Mouse (Mus musculus) testis, adult 2 months (tissue): Measurements from ENCODE around the gene Pik3c2g. TPM values are rescaled to one million over a fixed set of nuclear protein-coding genes. Genes with fewer than 3 reads are reported as not detected.
A peak's percentile ranks its signal among the peaks of the same experiment; 100 is the strongest.

Source experiments
- H3K27ac ChIP-seq: fragments of 200-500 bp; 2 replicates; pipeline ENCODE4 v1.5.1; 2012; ENCODE audit warnings: low read depth, low read length; ENCODE audit not compliant: control insufficient read depth, insufficient read depth
- H3K27me3 ChIP-seq: fragments of 200-500 bp; 2 replicates; pipeline ENCODE4 v1.6.1; 2012; ENCODE audit warnings: mild to moderate bottlenecking, low read length, moderate library complexity; ENCODE audit not compliant: control insufficient read depth, insufficient read depth
- H3K36me3 ChIP-seq: fragments of 200-500 bp; 2 replicates; pipeline ENCODE4 v1.6.1; 2012; ENCODE audit warnings: mild to moderate bottlenecking, low read length; ENCODE audit not compliant: control insufficient read depth, insufficient read depth
- H3K4me1 ChIP-seq: fragments of 200-500 bp; 2 replicates; pipeline ENCODE4 v1.6.1; 2012; ENCODE audit warnings: low read length; ENCODE audit not compliant: control insufficient read depth, insufficient read depth
- H3K4me3 ChIP-seq: fragments of 200-500 bp; 2 replicates; pipeline ENCODE4 v1.5.1; 2012; ENCODE audit warnings: low read depth, mild to moderate bottlenecking, low read length, moderate library complexity, mixed read lengths; ENCODE audit not compliant: control insufficient read depth
- CTCF ChIP-seq: fragments of 200-500 bp; IDR thresholded peaks from 2 replicates; pipeline ENCODE4 v1.5.1; 2012; ENCODE audit warnings: low read depth, mild to moderate bottlenecking, inconsistent platforms, low read length, moderate library complexity; ENCODE audit not compliant: control insufficient read depth, insufficient read depth, insufficient replicate concordance
- POLR2A ChIP-seq: fragments of 200-500 bp; IDR thresholded peaks from 2 replicates; pipeline ENCODE4 v1.6.1; 2012; ENCODE audit warnings: low read depth, mild to moderate bottlenecking, inconsistent platforms, low read length, moderate library complexity; ENCODE audit not compliant: control insufficient read depth
- polyA plus RNA-seq: library from polyadenylated mRNA; depleted of rRNA; stranded (reverse); fragments of >200 nt; gene quantifications from 2 replicates; pipeline ENCODE4 v1.2.3, GENCODE M21; 2012

The Pik3c2g gene
- polyA plus RNA-seq, 1 experiment = 0.35 TPM

DNA sequence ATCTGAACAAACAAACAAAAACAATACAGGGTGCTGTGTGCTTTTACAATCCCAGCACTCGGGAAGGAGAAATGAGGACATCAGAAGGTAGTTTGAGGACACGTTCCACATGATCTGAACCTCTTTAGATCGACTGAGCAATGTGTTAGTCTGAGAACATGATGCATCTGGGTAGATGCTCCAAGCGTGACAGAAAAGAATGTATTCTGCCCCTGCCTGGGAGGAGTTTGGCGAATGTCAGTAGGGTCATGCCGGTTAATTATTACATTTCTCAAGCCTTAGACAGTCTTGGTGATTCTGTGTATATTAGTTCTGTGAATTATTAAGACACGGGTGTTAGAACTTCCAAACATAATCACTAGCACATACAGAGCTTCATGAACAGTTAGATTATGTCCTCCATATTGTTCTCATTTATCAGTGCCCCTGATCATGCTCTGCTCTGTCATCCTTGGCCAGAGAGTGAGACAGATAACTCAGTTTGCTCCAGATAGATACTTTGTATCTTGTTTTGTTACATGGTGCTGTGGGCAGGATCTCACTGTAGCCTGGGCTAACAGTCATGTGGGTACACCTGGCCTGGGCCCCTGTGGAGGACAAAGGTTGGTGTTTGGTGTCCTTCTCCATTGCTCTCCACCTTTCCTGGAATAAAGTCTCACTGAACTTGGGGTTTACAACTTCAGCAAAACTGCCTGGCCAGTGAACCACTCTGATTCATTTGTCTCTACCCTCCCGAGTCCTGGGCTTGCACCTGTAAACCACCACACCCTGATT lies 360.3 kb downstream of the Pik3c2g start:
- Histone ChIP-seq H3K4me3 (no peak overlapping the region), H3K27ac (no peak overlapping the region), H3K36me3 (no peaks in the 10 kb centered on the region), H3K4me1 (no peaks in the 10 kb centered on the region), H3K27me3 (no peaks in the 10 kb centered on the region)
- TF ChIP-seq CTCF (no peak), POLR2A (no peak)

GRCm38 (mm10) chr6:139953596-139953995 lies 366.6 kb downstream of the Pik3c2g start:
- Histone ChIP-seq H3K27ac (peak overlapping the region; percentile 53; the same call in 1 of the 2 replicates), H3K4me1 (no peaks in the 10 kb centered on the region), H3K27me3 (no peaks in the 10 kb centered on the region), H3K4me3 (no peak overlapping the region), H3K36me3 (no peaks in the 10 kb centered on the region)
- TF ChIP-seq CTCF (no peak), POLR2A (no peak)

DNA sequence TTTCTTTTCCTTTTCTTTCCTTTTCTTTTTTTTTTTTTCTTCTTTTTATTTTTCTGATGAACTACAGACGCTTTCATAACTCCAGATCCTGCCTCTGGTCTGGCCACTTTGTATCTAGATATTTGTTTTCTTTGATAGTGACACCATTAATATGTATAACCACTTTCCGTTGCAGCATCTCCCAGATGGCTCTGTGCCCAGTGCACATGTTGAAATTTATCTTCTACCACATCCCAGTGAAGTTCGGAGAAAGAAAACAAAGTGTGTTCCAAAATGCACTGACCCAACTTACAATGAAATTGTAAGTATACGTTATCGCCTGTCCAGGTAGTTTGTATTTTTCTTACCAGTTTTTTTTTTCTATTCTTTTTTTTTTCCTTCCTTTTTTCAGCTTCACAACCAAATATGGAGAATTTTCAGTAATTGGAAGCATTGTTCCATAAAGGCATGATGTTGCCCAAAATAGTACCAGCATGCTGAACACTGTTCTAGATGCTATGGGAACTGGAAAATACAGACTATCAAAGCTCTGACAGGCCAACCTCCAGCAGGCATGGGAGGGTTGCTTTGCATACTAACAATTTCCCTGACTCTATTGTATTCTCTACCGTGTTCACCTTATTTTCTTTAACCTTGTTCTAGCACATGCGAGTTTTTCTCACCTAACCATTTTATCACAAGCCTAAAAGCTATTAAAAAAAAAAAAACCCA lies 370.7 kb downstream of the Pik3c2g start:
- Histone ChIP-seq H3K4me1 (no peaks in the 10 kb centered on the region), H3K27ac (no peak overlapping the region), H3K36me3 (no peaks in the 10 kb centered on the region), H3K4me3 (no peak overlapping the region), H3K27me3 (no peaks in the 10 kb centered on the region)
- TF ChIP-seq POLR2A (no peak), CTCF (no peak)

GRCm38 (mm10) chr6:139963775-139964174 lies 376.8 kb downstream of the Pik3c2g start:
- H3K4me3 ChIP-seq = no peak overlapping the region
- no peaks in the 10 kb centered on the region for H3K27me3 ChIP-seq
- H3K4me1 ChIP-seq = no peaks in the 10 kb centered on the region
- no peak for TF ChIP-seq CTCF
- TF ChIP-seq POLR2A = no peak
- no peaks in the 10 kb centered on the region for H3K36me3 ChIP-seq
- no peak overlapping the region for H3K27ac ChIP-seq

DNA sequence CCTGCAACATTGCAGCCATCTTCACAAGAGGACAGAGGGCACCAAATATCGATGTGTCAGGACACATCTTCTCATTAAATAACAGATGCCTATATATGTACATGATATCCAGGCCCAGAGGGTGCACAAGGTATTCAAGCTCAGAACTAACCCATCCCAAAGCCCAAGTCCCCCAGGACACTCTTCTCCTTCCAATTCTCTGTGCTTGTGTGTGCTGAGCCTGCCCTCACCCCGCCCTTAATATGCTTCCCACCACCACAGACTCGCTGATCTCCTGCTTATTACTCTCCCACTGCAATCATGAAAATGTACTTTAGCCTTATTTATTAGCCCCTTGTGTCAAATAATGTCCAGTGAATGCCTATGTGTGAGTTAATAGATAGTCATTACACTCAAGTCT lies 377.9 kb downstream of the Pik3c2g start:
- Histone ChIP-seq H3K27me3 (no peaks in the 10 kb centered on the region), H3K36me3 (no peaks in the 10 kb centered on the region), H3K27ac (no peak overlapping the region), H3K4me1 (no peaks in the 10 kb centered on the region), H3K4me3 (no peak overlapping the region)
- TF ChIP-seq CTCF (no peak), POLR2A (no peak)

GRCm38 (mm10) chr6:139966684-139967083 lies 379.7 kb downstream of the Pik3c2g start:
- Histone ChIP-seq H3K36me3 (no peaks in the 10 kb centered on the region), H3K4me3 (no peak overlapping the region), H3K4me1 (no peaks in the 10 kb centered on the region), H3K27ac (no peak overlapping the region), H3K27me3 (no peaks in the 10 kb centered on the region)
- TF ChIP-seq POLR2A = no peak
- TF ChIP-seq CTCF = no peak

GRCm38 (mm10) chr6:139971608-139972298 lies 384.7 kb downstream of the Pik3c2g start:
- no peak overlapping the region for H3K4me3 ChIP-seq
- H3K4me1 ChIP-seq = no peaks in the 10 kb centered on the region
- no peaks in the 10 kb centered on the region for H3K36me3 ChIP-seq
- H3K27ac ChIP-seq = no peak overlapping the region
- TF ChIP-seq CTCF (no peak), POLR2A (no peak)
- no peaks in the 10 kb centered on the region for H3K27me3 ChIP-seq
